Mouse (Mus musculus) fat pad, adult 2 months (tissue): ENCODE results near the gene Eps8l1.
"Not testable (repeated sequence)": the region's sequence is repeated elsewhere in the genome, so short reads cannot be mapped to it uniquely, and the experiment has no call there.

Experiments used
- DNase-seq: peaks from one replicate; pipeline ENCODE4 v3.0.0-alpha.2; 2011; ENCODE audit warnings: low read depth, low spot score; ENCODE audit errors: extremely low read depth

The Eps8l1 gene

DNA sequence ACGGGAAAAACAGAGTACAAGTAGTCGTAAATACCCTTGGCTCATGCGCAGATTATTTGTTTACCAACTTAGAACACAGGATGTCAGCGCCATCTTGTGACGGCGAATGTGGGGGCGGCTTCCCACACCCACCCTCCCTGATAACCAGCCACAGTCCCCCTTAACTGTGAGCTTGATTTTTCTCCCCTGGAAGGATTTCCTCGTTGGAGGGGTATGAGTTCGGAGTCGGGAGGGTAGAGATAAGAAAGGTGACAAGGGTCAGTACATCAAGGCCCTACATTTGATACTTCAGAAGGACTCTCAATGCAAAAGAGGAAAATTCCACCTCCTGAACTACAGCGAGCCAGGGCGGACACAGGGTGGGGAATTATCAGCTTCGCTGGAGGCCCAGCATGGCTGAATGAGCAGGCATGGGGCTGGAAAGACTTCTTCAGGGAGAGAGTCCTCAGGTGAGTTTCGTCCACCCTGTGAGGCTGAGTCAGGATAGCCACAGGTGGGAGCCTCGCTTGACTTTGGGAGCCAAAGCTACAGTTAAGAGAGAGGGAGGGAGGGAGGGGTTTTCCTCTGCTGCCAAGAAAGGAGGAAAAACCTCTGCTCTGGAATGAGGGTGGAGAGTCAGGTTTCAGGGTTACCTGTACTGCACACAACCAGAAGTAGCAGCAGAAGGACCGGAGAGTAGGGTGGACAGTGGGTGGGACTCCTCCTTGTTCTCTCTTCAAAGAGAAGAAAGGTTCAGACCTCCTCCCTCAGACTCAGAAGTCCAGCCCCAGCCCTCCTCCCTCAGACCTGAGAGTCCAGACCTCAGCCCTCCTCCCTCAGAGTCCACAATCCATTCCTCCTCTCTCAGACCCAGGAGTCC lies at the start of gene Eps8l1:
Eps8l1 (plus strand) TSS at position 99 of the 859 bp plus-strand sequence.
- no peak for DNase-seq

DNA sequence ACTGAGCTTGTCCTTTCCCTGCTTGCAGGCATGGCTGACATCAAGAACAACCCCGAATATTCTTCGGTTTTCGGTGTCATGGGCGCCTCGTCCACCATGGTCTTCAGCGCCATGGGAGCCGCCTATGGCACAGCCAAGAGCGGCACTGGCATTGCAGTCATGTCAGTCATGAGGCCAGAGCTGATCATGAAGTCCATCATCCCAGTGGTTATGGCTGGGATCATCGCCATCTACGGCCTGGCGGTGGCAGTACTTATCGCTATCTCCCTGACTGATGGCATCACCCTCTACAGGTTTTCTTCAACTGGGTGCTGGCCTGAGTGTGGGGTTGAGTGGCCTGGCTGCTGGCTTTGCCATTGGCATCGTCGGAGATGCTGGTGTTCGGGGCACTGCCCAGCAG lies 48.1 kb upstream of the Eps8l1 start:
- DNase-seq, result not testable (repeated sequence)

DNA sequence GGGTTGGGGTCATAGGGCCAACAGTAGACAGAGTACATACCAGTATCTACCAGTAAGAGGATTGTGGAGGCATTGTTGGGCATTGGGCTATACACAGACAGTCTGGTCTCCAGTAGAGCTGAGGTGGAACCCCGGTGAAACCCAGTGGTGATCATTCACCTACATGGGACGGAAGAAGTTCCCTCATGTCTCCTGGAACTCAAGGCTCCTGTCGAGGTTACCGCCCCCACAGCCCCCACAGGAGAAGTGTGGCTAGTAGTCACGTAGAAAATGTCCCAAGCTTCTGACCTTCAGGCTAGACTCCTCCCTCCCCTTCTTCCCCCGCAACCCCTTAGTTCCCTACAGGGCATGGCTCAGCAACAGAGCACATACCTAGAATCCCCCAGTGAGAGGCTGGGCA lies 40.8 kb upstream of the Eps8l1 start:
- no peak for DNase-seq

DNA sequence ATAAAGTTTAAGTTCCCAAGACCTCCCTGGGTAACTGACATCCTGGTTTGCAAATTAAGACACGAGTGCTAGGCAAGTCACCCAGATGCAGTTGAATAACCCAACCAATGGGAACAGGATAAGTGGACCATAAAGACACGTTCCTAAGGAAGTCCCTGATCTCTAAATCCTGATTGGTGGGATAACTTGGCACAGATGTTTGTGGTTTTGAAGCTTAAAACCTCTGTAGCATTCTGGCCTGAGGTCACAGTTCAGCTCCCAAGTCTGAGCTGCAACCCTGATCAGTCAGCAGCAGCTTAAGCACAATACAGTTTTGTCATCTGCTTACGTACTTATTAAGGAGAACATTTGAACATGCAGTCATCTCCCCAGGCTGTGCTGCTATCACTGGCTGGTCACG lies 40.2 kb upstream of the Eps8l1 start:
- no peak for DNase-seq

DNA sequence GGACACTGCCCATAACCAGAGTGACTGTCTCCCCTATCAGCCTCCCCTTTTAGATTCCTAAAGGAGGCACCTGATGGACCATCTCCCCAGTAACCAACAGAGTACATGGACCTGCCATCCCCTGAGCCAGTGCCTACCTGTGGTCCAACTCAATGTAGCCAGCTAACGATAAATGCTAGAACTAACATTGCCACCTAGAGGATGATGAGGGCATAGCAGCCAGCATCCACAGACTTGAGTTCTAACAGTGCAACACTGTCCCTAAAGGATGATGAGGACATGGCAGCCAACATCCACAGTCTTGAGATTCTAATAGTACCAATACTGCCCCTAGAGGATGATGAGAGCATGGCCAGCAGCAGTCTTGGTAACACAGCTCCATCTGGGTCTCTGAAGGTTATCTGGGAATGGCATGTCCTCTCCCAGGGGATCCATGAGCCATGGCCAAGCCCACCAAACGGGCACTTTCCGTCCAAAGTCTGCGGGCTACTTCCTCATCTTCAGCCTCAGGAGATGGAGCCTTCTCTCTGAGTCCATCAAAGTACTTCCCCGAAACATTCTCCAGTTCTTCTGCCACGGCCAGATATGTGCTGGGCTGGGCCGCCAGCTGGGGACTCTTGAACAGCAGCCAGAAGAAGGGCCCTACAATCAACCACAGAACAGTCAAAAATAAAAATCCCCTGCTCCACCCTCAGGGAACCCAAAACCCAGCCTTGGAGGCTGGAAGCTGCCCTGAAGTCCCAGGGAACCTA lies 33.1 kb upstream of the Eps8l1 start:
- peak; percentile 69 for DNase-seq

DNA sequence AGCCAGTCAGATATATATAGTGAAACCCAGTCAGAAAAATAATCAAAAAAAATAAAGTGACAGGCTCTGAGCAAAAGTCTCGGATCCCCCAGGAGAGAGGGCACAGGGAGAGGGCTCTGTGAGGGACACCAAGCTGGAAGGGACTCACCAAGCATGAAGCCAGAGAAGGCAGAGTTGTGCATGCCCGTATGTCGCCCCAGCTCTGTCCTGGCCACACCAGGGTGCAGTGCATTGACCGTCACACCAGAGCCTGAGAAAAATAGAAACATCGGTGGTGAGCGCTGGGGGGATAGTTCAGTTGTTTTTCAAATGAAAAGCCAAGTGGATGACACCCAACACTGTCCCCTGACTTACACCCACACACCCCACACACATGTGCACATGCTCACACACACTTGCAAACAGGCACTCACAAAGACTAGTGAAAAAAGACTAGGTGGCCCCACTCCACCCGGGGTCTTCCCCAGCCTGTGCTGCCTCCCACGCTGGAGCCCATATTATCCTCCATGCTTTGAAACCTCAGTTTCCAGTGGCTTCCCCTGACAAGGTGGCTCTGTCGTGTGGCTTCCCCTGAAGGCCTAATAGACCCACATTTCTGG lies 30.1 kb upstream of the Eps8l1 start:
- DNase-seq, result no peak

DNA sequence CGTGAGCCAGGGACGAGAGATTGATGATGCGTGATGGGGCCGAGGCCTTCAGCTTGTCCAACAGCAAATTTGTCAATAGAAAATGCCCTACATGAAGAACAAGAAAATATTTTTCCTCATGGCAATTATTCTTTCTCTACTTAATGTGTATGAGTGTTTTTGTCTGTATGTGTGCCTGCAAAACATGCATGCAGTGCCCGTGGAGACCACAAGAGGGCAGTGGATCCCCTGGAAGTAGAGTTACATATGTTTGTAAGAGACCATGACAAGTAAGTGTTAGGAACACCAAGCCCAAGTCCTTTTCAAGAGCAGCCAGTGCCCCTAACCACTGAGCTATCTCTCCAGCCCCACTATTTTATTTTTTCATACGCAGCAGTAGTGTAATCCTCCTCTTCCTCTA lies 28.9 kb upstream of the Eps8l1 start:
- no peak for DNase-seq

DNA sequence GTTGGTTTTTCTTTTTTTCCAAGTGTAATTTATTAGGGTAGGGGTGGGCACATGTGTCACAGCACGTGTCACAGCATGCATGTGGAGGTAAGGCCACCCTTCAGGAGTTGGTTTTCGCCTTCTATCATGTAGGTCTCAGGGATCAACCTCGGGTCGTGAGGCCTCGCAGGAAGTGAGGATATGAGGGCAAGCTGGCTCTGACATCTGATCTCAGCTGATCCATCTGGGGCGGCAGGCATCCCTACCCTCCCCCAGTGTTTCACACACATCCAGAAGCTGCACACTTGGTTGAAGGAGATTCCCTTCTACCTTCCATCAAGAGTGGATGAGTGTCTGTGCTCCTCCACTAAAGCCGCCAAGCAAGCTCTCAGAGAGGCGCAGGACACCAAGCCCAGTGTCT lies 28.4 kb upstream of the Eps8l1 start:
- DNase-seq, result no peak

DNA sequence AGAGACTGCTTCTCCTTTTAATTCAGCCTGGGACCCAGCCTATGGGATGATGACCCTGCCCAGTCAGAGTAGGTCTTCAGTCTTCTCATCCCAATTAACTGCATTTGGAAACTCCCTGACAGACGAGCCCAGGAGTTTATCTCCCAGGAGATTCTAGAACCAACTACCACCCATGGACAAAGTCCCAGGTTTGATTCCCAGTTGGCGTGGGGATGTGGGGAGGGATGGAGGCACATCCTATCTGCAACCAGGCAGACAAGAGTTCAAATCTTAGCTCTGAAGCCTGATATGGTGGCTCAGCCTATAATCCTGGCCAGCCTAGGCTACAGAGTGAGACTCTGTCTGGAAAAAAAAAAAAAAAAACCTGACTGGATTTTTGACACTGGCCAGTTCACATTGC lies 22.8 kb upstream of the Eps8l1 start:
- no peak for DNase-seq

DNA sequence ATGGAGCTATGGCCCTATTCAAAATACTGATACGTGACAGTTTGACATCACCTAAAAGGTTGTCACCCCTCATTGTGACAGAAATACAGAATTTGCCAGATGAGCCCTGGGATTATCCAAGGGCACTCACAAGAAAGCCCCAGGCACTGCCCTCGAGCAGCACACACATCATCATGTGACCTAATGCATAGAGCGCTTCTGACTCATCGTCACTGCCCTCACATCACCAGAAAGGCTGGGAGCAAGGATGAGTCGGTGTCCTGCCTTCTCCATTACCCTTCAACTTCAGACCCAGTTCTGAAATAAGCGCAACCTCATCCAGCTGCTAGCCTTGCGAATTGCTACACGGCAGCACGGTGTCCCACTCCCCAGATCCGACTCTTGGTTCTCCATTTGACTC lies 19.9 kb upstream of the Eps8l1 start:
- DNase-seq, result no peak

DNA sequence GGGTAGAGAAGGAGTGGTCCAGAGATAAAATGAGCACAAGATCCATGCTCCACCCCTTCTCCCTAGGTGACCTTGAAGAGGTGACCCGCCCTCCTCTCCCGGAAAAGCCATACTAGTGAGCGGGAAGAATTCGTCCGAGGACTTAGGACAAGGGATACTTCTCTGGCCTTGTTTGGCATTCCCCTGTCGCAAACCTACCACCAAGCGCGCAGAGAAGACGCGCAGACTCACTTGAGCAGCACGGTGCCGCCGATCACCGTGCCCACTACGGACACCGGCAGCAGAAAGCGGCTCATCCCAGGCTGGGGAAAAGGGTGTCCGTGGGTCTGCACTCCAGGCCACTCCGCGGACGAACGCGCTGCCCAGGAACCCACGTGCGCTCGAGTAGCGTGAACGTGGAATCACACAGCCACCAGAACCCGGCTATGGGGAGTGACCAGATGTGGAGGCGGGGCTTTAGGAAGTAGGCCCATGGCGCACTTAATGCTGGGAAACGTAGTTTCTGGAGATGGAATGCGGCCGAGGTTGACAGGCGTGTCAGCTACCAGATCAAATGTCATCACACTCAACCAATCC lies 15.2 kb upstream of the Eps8l1 start, which contains the start of gene Rdh13:
Rdh13 (minus strand) TSS at position 434 of the 576 bp plus-strand sequence.
- peak; percentile 62 for DNase-seq

DNA sequence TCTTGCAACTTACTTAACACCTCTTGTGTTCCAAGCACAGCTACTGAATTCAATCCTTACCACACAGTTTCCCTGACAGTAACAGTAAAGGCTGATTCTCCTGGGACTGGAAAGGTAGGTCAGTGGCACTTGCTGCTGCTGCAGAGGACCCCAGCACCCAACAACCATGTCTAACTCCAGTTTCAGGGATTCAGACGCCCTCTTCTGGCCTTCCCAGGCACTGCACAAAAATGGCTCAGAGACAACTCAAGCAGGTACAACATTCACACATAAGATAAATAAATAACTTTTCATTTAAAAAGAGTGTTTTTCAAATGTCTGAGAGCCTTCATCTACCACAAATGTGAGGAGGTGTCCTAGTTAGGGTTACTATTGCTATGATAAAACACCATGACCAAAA lies 13.3 kb upstream of the Eps8l1 start:
- no peak for DNase-seq

DNA sequence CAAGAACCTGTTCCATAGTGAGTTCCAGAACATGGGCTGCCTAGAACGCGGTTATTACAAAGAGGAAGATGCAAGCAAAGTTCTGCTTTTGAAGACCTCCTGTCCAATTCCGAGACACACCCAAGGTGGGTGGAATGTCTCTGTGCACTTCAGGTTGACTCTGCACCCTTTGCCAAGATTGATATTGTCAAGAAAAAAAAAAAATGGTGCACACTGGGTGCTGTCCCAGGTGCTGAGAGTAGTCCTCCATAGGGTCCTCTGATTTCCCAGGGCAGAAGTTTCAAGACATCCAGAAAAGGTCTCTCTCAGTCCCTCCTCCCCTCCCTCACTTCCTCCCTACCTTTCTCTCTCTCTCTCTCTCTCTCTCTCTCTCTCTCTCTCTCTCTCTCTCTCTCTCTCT lies 12.0 kb upstream of the Eps8l1 start:
- no peak for DNase-seq

DNA sequence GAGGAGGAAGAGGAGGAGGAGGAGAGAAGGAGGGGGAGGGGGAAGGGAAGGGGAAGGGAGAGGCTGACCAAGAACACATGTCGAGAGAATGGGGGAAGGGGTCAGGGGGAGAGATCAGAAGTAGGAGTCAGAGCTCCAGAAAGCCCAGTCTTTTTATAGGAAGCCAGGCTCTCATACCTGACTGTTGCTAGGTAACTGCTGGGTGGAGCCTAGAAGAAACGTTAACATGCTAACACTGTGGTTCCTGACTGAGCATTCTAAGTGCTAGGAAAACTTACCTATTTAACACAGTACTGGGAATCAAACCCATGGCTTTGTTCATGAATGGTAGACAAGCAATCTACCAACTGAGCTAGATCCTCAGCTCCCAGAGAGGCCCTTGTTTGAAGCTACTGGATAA lies 11.3 kb upstream of the Eps8l1 start:
- no peak for DNase-seq

DNA sequence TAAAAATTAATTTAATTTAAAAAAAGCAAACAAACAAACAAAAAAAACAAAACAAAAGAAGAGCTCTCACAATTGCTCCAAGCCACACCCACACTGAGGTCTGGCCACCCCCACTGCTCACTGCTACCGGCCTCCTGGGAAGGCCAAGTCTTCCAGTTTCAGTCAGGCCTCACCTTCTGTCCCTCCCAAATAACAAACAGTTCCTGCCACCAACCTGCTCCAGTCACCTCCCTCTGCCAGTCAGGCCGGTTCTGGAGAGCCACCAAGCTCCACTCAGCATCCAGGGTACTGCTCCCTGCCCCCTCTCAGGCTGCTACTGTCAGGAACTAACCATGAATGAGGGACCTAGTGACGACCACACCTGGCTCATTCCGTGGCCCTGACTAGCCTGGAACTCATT lies 7.8 kb upstream of the Eps8l1 start:
- DNase-seq, result no peak

DNA sequence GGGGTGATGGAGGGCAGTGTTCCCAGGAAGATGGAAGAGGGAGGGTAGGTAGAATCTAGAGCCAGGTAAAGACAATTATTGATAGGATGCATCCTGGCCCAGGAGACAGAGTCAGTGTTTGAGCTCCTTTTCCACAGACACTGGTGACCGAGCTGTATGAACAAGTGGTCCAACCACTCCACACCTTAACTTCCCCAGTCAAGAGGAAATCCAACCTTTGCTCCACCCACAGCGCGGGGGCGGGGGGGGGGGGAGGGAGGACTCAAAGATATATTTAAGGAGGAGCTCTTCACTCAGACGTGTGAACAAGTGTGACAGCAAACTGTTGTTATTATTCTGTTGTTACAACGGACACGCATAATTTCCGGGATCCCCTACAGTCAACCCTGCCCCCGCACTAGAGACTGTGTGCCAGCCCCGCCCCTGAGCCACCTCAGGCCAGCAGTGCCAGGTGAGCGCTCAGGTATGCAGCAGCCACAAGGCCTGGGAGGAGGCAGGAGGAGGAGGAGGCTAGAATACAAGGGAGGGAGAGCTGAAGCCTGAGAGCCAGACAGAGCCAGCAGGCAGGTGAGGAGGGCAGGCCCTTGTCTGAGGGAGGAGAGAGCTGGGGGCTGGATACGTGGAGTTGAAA lies 3.8 kb downstream of the Eps8l1 start:
- no peak for DNase-seq

DNA sequence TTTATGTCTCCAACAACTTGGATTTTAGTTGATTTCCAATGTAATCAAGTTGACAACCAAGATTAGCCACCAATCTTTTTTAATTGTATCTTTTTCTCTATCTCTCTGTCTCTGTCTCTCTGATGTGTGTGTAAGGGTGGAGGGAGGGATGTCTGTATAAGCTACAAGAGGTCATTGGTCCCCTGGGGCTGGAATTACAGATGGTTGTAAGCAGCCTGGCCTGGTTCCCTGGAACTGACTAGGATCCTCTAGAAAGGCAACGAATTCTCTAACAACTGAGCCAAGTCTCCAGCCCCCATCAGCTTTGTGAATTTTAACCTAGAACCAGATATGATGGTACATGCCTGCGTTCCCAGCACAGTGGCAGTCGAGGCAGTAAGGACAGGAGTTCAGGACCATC lies 7.3 kb downstream of the Eps8l1 start:
- no peak for DNase-seq

DNA sequence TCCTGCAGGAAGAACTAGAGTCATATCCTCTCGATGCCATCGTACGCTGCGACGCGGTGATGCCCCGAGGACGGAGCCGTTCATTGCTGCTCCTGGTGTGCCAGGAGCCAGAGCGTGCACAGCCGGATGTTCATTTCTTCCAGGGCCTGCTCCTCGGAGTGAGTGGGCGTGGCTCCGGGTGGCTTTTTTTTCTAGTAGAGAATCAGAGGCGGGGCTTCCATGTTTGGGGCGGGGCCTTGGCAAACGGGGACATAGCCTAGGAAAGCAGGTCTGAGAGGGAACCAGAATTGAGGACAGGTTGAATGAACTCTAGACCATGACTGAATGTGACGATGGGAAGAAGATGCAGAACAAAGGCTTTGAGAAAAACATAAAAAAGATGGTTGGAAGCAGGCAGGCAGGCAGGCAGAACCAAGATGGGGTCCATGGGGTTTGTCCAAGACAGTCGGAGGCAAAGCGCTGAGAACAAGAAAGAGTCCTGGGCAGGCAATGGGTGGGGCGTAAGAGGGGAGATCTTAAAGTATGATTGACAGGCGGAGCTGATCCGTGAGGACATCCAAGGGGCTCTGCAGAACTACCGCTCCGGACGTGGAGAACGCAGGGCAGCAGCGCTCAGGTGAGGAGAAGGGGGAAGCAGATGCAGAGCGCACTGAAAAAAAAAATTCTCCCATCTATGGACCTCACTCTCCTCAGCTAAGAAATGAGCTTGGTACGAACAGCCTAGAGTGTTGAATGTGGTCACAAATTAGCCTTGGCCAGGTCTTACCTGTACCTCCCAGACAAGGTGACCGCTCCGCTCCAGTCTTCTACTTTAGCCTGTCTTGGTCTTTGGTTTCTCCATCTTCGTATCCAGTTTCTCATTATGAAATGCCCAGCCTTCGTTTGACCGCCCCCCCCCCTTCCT lies 10.1 kb downstream of the Eps8l1 start:
- no peak for DNase-seq

DNA sequence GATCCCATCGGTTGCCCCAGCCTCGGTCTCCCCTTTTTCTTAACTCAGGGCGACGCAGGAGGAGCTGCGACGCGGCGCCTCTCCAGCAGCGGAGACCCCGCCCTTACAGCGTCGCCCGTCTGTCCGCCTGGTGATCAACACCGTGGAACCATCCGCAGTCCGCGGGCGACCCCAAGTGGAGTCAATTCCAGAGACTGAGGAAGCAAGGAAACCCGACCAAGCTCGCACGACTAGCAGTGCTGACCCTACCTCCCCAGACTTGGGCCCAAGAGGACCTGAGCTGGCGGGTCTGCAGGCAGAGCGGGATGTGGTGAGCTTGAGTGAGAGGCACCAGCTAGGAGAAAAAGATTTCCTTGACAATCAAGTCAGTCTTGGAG lies 10.7 kb downstream of the Eps8l1 start:
- DNase-seq, result no peak

DNA sequence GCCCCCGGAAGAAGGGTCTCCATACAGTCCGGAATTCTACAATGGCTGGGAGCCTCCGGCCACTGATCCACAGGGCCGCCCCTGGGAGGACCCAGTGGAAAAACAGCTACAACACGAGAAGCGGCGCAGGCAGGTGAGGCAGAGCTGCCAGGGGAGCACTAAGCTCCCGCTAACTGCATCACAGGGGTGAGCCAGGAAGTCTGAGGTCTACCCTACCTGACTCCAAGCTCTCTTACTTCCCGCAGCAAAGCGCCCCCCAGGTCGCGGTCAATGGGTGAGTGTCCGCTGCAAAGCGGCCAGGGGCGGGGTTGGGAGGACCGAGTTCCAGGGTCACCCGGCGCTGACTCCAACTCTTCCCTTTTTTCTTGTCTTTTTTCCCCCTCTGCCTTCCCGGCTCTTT lies 13.5 kb downstream of the Eps8l1 start:
- DNase-seq, result no peak
